Mouse (Mus musculus) hindbrain, embryonic 13.5 days (tissue): ENCODE measurements around the gene Rnf216. TPM values are rescaled to one million over a fixed set of nuclear protein-coding genes. Genes with fewer than 3 reads are reported as not detected.

Experiments
- ATAC-seq: fragments of 200-750 bp; cut with Nextera tagmentation; 2 replicates; pipeline ENCODE4 v1.8.0; 2017; ENCODE audit warnings: moderate TSS enrichment; ENCODE audit not compliant: low FRiP score
- H3K27ac ChIP-seq: fragments of 300-500 bp; sonication (generic); 2 replicates; pipeline ENCODE4 v1.5.1; 2015; ENCODE audit warnings: inconsistent platforms, mild to moderate bottlenecking, moderate library complexity
- H3K27me3 ChIP-seq: fragments of 300-500 bp; sonication (generic); 2 replicates; pipeline ENCODE4 v1.6.1; 2015; ENCODE audit warnings: mild to moderate bottlenecking, inconsistent platforms
- H3K36me3 ChIP-seq: fragments of 300-500 bp; sonication (generic); 2 replicates; pipeline ENCODE4 v1.6.1; 2015; ENCODE audit warnings: mild to moderate bottlenecking, inconsistent platforms
- H3K4me1 ChIP-seq: fragments of 300-500 bp; sonication (generic); replicated peaks from 2 replicates; pipeline ENCODE4 v1.6.1; 2015; ENCODE audit warnings: inconsistent platforms
- H3K4me2 ChIP-seq: fragments of 300-500 bp; sonication (generic); 2 replicates; pipeline ENCODE4 v1.6.1; 2015; ENCODE audit warnings: inconsistent platforms, mild to moderate bottlenecking, moderate library complexity
- H3K4me3 ChIP-seq: fragments of 300-500 bp; sonication (generic); 2 replicates; pipeline ENCODE4 v1.5.1; 2015; ENCODE audit warnings: mild to moderate bottlenecking, inconsistent platforms
- H3K9ac ChIP-seq: fragments of 300-500 bp; sonication (generic); 2 replicates; pipeline ENCODE4 v1.6.1; 2015; ENCODE audit warnings: mild to moderate bottlenecking, inconsistent platforms
- H3K9me3 ChIP-seq: fragments of 300-500 bp; sonication (generic); 2 replicates; pipeline ENCODE4 v1.6.1; 2016; ENCODE audit warnings: inconsistent platforms
- WGBS: fragments of 180-500 bp; shearing (Covaris S2); methylation state at CpG from one replicate; pipeline ENCODE4 v1.1.7; 2015; 5-methylcytosine and 5-hydroxymethylcytosine counted together
- polyA plus RNA-seq: library from polyadenylated mRNA; unstranded; fragments of >200 nt; fragmentation: Nextera tagmentation; extraction: Ambion mirVana; gene quantifications from 2 replicates; pipeline ENCODE4 v1.2.1, GENCODE M21; 2015

Rnf216 gene
- polyA plus RNA-seq, 1 experiment from 2014 or later: 34.0 TPM

GRCm38 (mm10) chr5:143049013-143049385 lies 63.8 kb downstream of the Rnf216 start:
- H3K9ac ChIP-seq: 0 out of 2 replicates have a peak overlapping the region, but pooled peaks have one; percentile 10
- H3K9me3 ChIP-seq: no peaks in the 10 kb centered on the region
- H3K36me3 ChIP-seq: no peaks in the 10 kb centered on the region
- H3K27me3 ChIP-seq: no peaks in the 10 kb centered on the region
- H3K4me3 ChIP-seq: no peak overlapping the region
- H3K4me1 ChIP-seq: peaks cover 48% of the 10 kb centered on the region
- no peak overlapping the region for H3K4me2 ChIP-seq
- WGBS: 78% methylated on average over 1 of the region's 1 CpGs
- H3K27ac ChIP-seq: peak overlapping the region; percentile 88
- no peak for ATAC-seq

GRCm38 (mm10) chr5:143048232-143049012 lies 64.4 kb downstream of the Rnf216 start:
- no peaks in the 10 kb centered on the region for H3K36me3 ChIP-seq
- H3K9me3 ChIP-seq: no peaks in the 10 kb centered on the region
- peak overlapping the region; percentile 88 for H3K27ac ChIP-seq
- no peaks in the 10 kb centered on the region for H3K27me3 ChIP-seq
- no peak overlapping the region for H3K4me2 ChIP-seq
- peak overlapping the region; percentile 19 for H3K9ac ChIP-seq
- peaks cover 44% of the 10 kb centered on the region for H3K4me1 ChIP-seq
- ATAC-seq: no peak
- H3K4me3 ChIP-seq: no peak overlapping the region

DNA sequence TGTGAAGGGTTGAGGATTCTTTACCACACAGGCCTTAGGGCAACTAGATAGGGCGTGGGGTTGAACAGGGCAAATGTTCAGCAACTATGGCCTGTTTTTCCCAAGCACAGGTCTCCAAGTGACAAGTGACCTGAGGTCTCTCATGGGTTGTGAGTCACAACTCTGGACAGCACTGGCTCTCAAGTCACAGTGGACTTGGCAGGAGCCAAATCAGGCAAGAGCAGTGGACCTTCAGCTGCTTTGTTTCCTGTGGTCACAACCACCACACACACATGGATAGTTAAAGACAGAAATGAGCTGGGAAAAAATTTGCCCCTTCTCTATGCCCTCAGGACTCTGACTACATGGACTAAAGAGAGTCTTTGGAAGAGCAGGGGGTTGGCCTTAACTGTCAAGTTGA lies 65.2 kb downstream of the Rnf216 start:
- no peaks in the 10 kb centered on the region for H3K27me3 ChIP-seq
- H3K4me3 ChIP-seq: no peak overlapping the region
- peaks cover 3% of the 10 kb centered on the region; the same call in 1 of the 2 replicates for H3K36me3 ChIP-seq
- peak overlapping the region; percentile 88 for H3K27ac ChIP-seq
- ATAC-seq: no peak
- H3K4me2 ChIP-seq: no peak overlapping the region
- peaks cover 41% of the 10 kb centered on the region for H3K4me1 ChIP-seq
- no peaks in the 10 kb centered on the region for H3K9me3 ChIP-seq
- peak overlapping the region; percentile 19; the same call in 1 of the 2 replicates for H3K9ac ChIP-seq
- WGBS: 97% methylated on average over 1 of the region's 1 CpGs

DNA sequence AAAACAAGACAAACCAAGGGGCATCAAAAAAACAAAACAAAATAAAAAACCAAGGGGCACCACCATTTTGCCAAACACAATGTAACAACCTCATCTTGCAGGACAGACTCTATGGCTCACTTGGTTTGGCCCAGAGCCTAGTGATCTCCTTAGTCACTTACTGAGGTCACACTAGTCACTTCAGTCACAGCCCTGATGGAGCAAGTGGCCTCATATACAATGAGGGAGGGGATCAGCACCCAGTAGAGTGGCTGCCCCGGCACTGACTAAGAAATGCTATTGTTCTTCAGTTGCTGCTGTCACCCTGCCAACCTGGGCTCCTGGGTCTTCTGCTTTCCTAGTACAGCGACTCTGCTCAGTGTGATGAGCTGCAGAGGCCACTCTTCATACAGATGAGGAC lies 68.9 kb downstream of the Rnf216 start:
- 40% methylated on average over 2 of the region's 2 CpGs for WGBS
- no peak overlapping the region for H3K4me3 ChIP-seq

GRCm38 (mm10) chr5:143043285-143043684 lies 69.5 kb downstream of the Rnf216 start:
- H3K4me2 ChIP-seq: no peak overlapping the region

More for the DNA sequence above, 68.9 kb downstream of the Rnf216 start:
- Histone ChIP-seq H3K9me3 (no peaks in the 10 kb centered on the region), H3K9ac (no peak overlapping the region), H3K4me1 (peaks cover 23% of the 10 kb centered on the region), H3K36me3 (peaks cover 3% of the 10 kb centered on the region; the same call in 1 of the 2 replicates), H3K27ac (no peak overlapping the region), H3K27me3 (no peaks in the 10 kb centered on the region), H3K4me2 (no peak overlapping the region)
- no peak for ATAC-seq

GRCm38 (mm10) chr5:143038794-143039193 lies 74.0 kb downstream of the Rnf216 start:
- no peak overlapping the region for H3K27ac ChIP-seq
- no peak overlapping the region for H3K4me3 ChIP-seq
- H3K9me3 ChIP-seq: no peaks in the 10 kb centered on the region
- no peaks in the 10 kb centered on the region for H3K4me1 ChIP-seq
- no peaks in the 10 kb centered on the region for H3K27me3 ChIP-seq
- ATAC-seq: no peak
- WGBS: 78% methylated on average over 4 of the region's 4 CpGs
- H3K36me3 ChIP-seq: peaks cover 3% of the 10 kb centered on the region; the same call in 1 of the 2 replicates
- H3K9ac ChIP-seq: no peak overlapping the region
- no peak overlapping the region for H3K4me2 ChIP-seq

More at GRCm38 (mm10) chr5:143043285-143043684, 69.5 kb downstream of the Rnf216 start:
- Histone ChIP-seq H3K27me3 (no peaks in the 10 kb centered on the region), H3K36me3 (peaks cover 3% of the 10 kb centered on the region; the same call in 1 of the 2 replicates), H3K4me1 (peaks cover 17% of the 10 kb centered on the region), H3K4me3 (no peak overlapping the region), H3K27ac (no peak overlapping the region), H3K9me3 (no peaks in the 10 kb centered on the region), H3K9ac (no peak overlapping the region)
- no peak for ATAC-seq
- 90% methylated on average over 2 of the region's 2 CpGs for WGBS

- H3K27me3 ChIP-seq: no peaks in the 10 kb centered on the region
- no peaks in the 10 kb centered on the region for H3K9me3 ChIP-seq
Measured at GRCm38 (mm10) chr5:143037201-143037600, 75.6 kb downstream of the Rnf216 start.

DNA sequence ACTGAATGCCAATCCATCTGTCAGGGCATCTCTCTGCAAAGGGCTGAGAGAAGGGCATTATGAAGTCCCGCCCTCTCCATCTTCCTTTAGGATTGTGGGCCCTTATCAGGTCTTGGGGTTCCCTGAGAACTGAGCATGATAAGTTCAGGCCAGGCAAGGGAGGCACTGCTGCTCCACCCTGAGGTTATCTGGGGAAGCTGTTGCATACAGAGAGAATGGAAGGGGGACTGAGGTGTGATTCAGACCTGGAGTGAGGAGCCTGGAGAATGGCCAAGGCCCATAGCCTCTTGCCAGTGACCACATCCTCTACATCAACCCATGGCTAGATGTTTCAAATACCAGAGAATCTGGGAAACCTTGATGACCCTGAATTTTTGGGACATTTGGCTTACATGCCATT lies 76.7 kb downstream of the Rnf216 start:
- WGBS: 96% methylated on average over 1 of the region's 1 CpGs
- Histone ChIP-seq H3K4me2 (no peak overlapping the region), H3K4me1 (peaks cover 21% of the 10 kb centered on the region), H3K27me3 (no peaks in the 10 kb centered on the region), H3K9ac (0 out of 2 replicates have a peak overlapping the region, but pooled peaks have one; percentile 35), H3K9me3 (no peaks in the 10 kb centered on the region), H3K4me3 (no peak overlapping the region), H3K36me3 (no peaks in the 10 kb centered on the region), H3K27ac (no peak overlapping the region)
- no peak for ATAC-seq

More at GRCm38 (mm10) chr5:143037201-143037600, 75.6 kb downstream of the Rnf216 start:
- 22% methylated on average over 1 of the region's 1 CpGs for WGBS
- Histone ChIP-seq H3K27ac (no peak overlapping the region), H3K4me3 (no peak overlapping the region), H3K4me1 (peaks cover 10% of the 10 kb centered on the region), H3K4me2 (no peak overlapping the region), H3K36me3 (no peaks in the 10 kb centered on the region), H3K9ac (no peak overlapping the region)
- no peak for ATAC-seq

DNA sequence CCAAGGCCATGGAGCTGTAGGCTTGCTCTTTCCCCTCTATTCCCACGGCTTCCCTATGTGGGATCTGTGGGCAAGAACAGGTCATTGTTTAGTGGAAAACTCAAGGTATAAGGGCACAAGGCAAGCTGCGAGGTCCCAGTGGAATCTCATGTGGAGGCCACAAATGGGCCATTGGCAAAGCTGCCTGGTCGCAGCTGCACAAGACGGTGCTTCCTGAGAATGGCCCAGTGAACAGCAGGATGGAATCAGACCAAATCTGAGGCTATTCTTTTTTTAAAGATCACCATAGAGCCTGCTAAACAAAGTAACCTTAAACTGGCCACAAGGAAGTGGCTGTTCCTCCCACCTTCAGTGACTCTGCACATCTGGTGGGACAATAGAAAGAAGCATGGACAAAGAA lies 77.5 kb downstream of the Rnf216 start:
- 89% methylated on average over 4 of the region's 4 CpGs for WGBS
- no peak overlapping the region for H3K4me3 ChIP-seq
- H3K4me1 ChIP-seq: peaks cover 21% of the 10 kb centered on the region
- no peak overlapping the region for H3K4me2 ChIP-seq
- no peak overlapping the region for H3K27ac ChIP-seq
- H3K9me3 ChIP-seq: no peaks in the 10 kb centered on the region
- H3K27me3 ChIP-seq: no peaks in the 10 kb centered on the region
- ATAC-seq: no peak
- H3K9ac ChIP-seq: no peak overlapping the region
- H3K36me3 ChIP-seq: no peaks in the 10 kb centered on the region

GRCm38 (mm10) chr5:143034108-143034507 lies 78.7 kb downstream of the Rnf216 start:
- Histone ChIP-seq H3K9ac (no peak overlapping the region), H3K27ac (no peak overlapping the region), H3K9me3 (no peaks in the 10 kb centered on the region), H3K27me3 (no peaks in the 10 kb centered on the region), H3K4me3 (no peak overlapping the region), H3K36me3 (no peaks in the 10 kb centered on the region), H3K4me1 (peaks cover 21% of the 10 kb centered on the region), H3K4me2 (no peak overlapping the region)
- WGBS: 85% methylated on average over 3 of the region's 3 CpGs
- ATAC-seq: no peak

- 84% methylated on average over 3 of the region's 3 CpGs for WGBS
- no peak overlapping the region for H3K27ac ChIP-seq
Measured at GRCm38 (mm10) chr5:143033277-143033676, 79.5 kb downstream of the Rnf216 start.

GRCm38 (mm10) chr5:143032639-143033146 lies 80.1 kb downstream of the Rnf216 start:
- Histone ChIP-seq H3K27ac (no peak overlapping the region), H3K36me3 (peaks cover 2% of the 10 kb centered on the region), H3K9ac (no peak overlapping the region), H3K4me1 (peaks cover 21% of the 10 kb centered on the region), H3K4me2 (no peak overlapping the region), H3K4me3 (no peak overlapping the region), H3K27me3 (no peaks in the 10 kb centered on the region), H3K9me3 (no peaks in the 10 kb centered on the region)
- no peak for ATAC-seq
- WGBS: 51% methylated on average over 2 of the region's 2 CpGs

More at GRCm38 (mm10) chr5:143033277-143033676, 79.5 kb downstream of the Rnf216 start:
- no peaks in the 10 kb centered on the region for H3K36me3 ChIP-seq
- no peaks in the 10 kb centered on the region for H3K9me3 ChIP-seq
- H3K27me3 ChIP-seq: no peaks in the 10 kb centered on the region
- H3K4me1 ChIP-seq: peaks cover 21% of the 10 kb centered on the region
- ATAC-seq: no peak
- no peak overlapping the region for H3K4me3 ChIP-seq
- no peak overlapping the region for H3K9ac ChIP-seq
- H3K4me2 ChIP-seq: no peak overlapping the region
